Mouse (Mus musculus): ENCODE results near the gene Eif2b5. TPM values are rescaled to one million over a fixed set of nuclear protein-coding genes. Genes with fewer than 3 reads are reported as not detected.

Gene Eif2b5
- polyA plus RNA-seq, 1 experiment = 36.2 TPM

DNA sequence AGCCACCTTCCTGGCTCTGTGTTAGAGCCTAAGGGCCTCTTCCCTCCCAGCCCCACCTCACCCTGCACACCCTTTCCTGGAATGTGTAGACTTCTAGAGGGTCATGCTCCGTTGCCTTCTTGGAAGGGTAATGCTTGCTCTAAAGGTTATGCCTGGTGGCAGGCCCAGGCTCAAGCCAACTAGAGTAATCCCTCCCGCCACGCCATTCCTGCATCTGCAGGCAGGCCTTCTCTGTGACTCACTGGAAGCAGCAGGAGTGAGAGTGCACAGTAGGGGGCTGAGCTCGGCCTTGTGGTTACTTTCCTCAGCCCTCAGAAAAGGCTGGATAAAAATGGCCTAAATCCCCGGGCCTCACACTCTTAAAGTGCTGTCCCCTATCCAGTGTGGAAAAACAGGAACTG, 38.5 kb downstream of the Eif2b5 start:
- DNase-seq (ENCODE audit: low read depth) = no peak

DNA sequence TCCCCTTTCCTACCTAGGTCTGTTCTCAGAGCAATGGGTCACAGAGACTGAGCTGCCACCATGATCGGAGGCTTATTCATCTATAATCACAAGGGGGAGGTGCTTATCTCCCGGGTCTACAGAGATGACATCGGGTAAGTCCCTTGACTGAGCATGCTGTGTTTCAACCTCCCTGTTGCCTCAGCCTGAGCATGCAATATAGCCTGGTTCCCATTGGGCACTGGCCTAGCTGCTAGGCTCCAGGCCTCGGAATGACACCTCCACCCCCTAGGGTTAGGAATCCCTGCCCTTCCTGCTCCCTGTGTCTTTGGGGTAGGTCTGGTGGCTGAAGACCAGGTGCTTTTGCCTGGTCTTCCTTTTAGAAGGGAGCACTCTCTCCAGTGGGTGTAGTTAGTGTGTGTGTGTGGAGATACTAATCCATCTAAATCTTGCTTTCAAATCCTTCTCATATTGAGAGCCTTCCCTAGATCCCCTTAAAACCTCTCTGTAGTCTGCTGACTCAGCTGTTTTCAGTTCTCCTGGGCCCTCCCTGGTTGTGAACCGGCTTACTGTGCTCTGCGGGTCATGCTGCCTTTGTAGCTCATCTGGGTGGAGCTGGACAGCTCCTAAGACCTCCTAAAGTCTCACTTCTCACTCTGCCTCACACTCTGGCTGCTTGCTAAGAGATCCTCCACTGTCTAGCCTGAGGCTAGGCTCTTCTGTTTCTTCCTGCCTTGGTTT, 39.1 kb downstream of the Eif2b5 start:
- no peak for DNase-seq (ENCODE audit: low read depth)

DNA sequence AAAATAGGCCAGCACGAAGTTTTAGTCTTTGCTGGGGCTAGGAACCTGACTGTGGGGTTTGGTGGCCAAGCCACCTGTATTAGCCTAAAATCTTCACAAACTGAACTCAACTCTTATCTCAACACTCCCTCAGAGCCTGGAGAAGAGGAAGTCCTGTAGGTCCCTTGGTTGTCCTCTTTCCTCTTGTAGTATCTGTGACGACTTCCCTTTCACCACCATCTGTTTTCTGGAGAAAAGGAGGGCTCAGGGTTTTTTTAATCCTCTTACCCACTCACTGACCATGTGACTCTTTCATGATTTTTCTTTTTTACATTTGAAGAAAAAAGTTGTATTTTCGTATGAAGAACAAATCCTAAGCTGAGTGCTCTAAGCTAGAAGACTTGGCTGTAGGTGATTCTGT, 41.0 kb downstream of the Eif2b5 start:
- DNase-seq (ENCODE audit: low read depth) = no peak

DNA sequence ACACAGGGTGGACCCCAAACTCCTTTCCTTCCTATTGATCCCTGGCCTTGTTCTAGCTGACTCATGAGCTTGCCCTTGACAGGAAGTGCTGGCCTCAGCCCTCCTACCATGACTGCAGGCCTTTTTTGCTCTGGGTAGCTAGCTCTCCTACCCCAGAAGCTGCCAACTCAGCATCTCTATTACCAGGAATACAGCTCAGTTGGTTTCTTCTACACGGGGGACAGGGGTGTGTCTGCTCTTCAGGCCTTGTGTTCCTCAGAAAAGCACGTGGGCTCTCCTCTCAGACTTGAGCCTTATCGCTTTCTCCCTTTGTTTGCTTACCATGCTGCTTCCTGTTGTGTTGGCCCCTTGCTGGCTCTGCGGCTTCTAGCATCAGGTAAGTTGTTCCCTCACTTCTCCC, 41.8 kb downstream of the Eif2b5 start:
- no peak for DNase-seq (ENCODE audit: low read depth)

DNA sequence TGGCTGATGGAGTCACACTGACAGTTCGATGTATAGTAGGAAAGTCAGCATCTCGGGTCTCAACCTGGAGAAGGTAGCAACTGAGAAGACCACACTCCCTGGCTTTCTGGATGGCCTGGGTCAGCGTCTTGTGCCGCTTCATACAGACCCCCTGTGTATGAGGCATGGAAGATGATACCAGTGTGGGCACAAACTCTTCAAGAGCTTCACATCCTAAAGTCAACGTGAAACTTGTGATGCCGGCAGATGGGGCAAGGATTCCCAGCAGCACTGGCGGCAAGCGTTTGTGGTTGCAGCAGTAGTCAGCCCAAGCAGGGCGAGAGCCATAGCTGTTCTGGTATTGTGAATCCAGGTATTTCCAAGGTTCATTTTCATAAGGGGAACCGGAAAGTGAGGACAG, 47.1 kb downstream of the Eif2b5 start:
- no peak for DNase-seq (ENCODE audit: low read depth)

DNA sequence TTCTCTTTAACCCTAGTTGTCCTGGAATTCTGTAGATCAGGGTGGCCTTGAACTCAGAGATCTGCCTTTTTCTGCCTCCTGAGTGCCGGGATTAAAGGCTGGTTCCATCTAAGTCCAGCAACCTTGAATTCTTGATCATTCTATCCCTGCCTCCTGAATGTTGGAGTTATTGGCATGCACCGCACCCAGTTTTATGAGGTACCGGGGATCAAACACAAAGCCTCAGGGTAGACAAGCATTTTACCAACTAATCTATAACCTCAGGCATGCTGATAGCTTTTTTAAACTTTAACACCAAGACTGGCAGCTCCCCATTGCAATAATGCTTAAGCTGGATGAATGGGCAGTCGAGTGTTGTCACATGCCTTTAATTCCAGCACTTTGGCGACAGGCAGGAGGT, 48.8 kb downstream of the Eif2b5 start:
- no peak for DNase-seq (ENCODE audit: low read depth)

DNA sequence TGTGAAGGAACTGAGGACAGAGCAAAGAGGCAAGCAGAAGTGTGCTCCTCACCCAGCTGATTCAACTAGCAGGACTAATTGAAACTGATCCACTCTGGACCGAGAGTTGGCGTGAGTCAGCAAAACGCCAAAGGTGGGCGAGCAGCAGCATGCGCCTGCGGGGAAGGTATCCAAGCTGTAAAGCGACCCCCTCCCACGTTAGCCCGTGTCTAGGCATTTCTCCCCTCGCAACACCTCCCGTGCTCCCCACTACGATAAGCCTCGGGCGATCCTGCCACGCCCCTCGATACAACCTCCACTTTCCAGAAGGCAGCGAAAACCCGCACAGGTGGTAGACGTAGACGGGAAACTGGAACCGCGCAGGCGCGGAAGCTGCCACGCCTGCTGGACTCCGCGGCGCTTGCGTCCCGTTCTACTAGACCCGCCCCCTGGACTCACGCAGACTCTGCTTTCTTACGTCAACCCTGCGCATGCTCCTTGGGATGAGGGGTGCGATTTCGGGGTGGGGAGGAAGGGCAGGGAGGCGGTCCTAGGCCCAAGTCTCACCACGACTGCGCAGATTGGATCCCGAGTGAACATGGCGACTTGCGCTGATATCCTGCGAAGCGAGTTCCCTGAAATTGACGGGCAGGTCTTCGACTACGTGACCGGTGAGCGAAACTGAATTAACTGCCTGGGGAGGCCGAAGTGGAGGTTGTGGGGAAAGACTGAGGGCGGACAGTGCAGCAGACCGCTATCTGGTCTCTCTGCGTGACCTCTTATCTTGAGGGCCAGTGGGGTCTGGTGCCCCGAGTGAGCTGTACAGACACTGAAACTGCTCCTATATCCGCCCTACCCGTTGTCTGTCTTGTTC, 49.7 kb downstream of the Eif2b5 start, which contains the start of gene Abcf3:
Gene Abcf3 (plus strand): TSS at position 482 of the 853 bp plus-strand sequence.
- peak; percentile 91 for DNase-seq (ENCODE audit: low read depth)

DNA sequence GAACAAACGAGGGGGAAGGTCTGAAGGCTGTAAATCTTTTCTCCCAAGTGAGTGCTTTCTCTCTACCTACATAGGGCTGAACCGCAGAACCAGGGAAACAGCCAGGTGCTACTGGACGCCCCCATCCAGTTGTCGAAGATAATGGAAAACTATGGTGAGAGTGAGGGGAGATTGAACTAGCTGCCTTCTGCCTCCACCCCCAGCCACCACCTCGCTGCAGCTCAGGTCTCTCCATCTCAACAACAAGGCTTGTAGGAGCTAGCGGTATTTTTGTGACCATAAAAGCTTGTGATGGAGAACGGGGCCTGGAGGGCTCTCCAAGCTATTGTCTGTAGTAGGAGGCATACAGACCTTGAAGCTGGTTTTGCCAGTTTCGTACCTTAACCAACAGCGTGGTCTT, 50.5 kb downstream of the Eif2b5 start:
- DNase-seq (ENCODE audit: low read depth) = no peak

DNA sequence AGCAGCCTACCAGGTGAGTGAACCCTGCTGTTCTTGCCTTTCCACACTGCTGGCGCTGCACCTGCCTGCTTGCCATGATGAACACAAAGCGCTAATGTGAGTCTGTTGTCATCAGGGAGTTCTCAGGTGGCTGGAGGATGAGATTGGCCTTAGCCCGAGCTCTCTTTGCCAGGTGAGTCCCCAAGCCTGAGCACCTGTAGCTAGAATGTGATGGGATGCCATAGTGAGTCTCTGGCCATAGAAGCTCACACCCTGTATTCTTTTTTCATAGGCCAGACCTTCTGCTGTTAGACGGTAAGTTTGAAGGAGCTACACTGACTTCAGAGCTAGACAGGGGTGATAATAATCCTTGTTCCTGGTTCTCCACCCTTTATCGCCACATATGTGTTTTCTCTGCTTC, 53.1 kb downstream of the Eif2b5 start:
- no peak for DNase-seq (ENCODE audit: low read depth)

DNA sequence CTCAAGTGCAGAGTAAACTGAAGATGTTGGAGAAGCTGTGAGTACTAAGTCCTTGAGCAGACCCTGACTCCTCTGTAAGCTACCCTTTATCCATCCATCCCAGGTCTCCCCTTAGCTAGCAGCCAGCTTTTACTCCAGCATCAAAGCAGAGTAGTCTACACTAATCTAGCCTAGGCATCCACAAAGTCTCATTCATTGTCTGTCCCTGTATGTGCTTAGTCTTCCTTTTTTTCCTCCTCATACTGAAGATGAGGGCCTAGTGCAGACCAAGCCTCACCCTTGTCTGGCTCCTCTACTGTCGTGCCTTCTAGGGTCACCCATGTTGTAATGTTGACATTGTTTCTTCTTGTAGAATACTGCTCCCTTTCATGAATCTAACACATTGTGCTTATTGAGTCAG, 54.0 kb downstream of the Eif2b5 start:
- DNase-seq (ENCODE audit: low read depth) = no peak

DNA sequence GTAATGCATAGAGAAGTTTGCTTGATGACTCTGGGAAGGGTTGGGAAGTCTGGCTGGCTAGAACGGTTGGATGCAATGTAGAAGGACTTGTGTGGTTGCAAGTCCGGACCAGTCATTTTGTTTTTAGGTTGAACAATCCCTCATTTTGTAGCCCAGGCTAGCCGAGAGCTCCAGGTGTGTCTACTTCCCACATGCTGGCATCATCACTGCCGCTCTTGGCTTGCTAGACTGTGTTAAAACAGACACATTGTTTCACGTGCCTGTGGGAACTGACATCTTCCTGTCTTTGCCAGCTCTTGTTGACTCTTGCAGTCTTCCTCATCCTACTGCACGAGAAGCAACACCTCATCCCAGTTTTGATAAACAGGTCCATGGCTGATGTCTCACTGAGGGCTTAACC, 56.4 kb downstream of the Eif2b5 start:
- no peak for DNase-seq (ENCODE audit: low read depth)

DNA sequence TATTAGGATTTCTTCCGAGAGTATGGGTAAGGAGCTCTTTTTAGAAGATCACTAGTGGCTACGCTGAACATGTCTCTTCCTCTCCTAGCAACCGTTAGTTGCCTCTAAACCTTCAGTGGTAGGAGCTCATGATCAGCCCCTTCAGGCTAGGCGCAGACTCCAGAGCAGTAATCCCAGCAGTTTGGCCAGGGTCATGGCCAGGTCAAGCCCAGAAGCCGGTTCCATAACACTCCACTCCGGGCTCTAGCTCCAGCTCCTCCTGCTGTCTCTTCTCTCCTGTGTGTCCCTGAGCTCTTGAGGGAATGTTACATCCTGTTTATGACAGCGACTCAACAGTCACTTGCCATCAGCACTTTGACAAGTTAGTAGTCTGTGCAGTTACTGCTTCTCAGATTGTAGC, 58.8 kb downstream of the Eif2b5 start:
- no peak for DNase-seq (ENCODE audit: low read depth)

Other genes starting within 250 kb of the Eif2b5 start
- 35.3 and 42.1 TPM in 2 replicates for gene Parl, start 196.4 kb upstream of the Eif2b5 start, polyA plus RNA-seq (2012; rRNA removed)
- 1.1 and 1.6 TPM in 2 replicates for gene Cyp2ab1, start 173.4 kb upstream of the Eif2b5 start, polyA plus RNA-seq (2012; rRNA removed)
- gene Abcc5, start 72.4 kb upstream of the Eif2b5 start, polyA plus RNA-seq (2012; rRNA removed) = 79.5 and 90.2 TPM in 2 replicates
- gene Dvl3, start 18.2 kb downstream of the Eif2b5 start, polyA plus RNA-seq (2012; rRNA removed) = 23.2 and 39.0 TPM in 2 replicates
- 328 and 405 TPM in 2 replicates for gene Ap2m1, start 36.7 kb downstream of the Eif2b5 start, polyA plus RNA-seq (2012; rRNA removed)
- 52.0 and 59.4 TPM in 2 replicates for gene Abcf3, start 49.8 kb downstream of the Eif2b5 start, polyA plus RNA-seq (2012; rRNA removed)
- gene Vwa5b2, start 90.7 kb downstream of the Eif2b5 start, polyA plus RNA-seq (2012; rRNA removed) = 0.36 and 0.88 TPM in 2 replicates
- 9.4 and 16.3 TPM in 2 replicates for gene Eef1akmt4, start 112.8 kb downstream of the Eif2b5 start, polyA plus RNA-seq (2012; rRNA removed)
- gene Gm49333, start 112.8 kb downstream of the Eif2b5 start, polyA plus RNA-seq (2012; rRNA removed) = 0.05 TPM in 1 of 2 replicates, not detected in the other
- gene Alg3, start 112.9 kb downstream of the Eif2b5 start, polyA plus RNA-seq (2012; rRNA removed) = 19.7 and 22.4 TPM in 2 replicates
- gene Camk2n2, start 122.5 kb downstream of the Eif2b5 start, polyA plus RNA-seq (2012; rRNA removed) = 2.9 and 3.6 TPM in 2 replicates
- gene Ece2, start 131.0 kb downstream of the Eif2b5 start, polyA plus RNA-seq (2012; rRNA removed) = 0.18 and 0.32 TPM in 2 replicates
- 110 and 118 TPM in 2 replicates for gene Psmd2, start 152.8 kb downstream of the Eif2b5 start, polyA plus RNA-seq (2012; rRNA removed)
- gene Eif4g1, start 169.5 kb downstream of the Eif2b5 start, polyA plus RNA-seq (2012; rRNA removed) = 338 and 402 TPM in 2 replicates
- gene Fam131a, start 194.4 kb downstream of the Eif2b5 start, polyA plus RNA-seq (2012; rRNA removed) = 11.8 and 12.7 TPM in 2 replicates
- gene Polr2h, start 218.8 kb downstream of the Eif2b5 start, polyA plus RNA-seq (2012; rRNA removed) = 19.2 and 21.3 TPM in 2 replicates
- gene Clcn2, start 218.9 kb downstream of the Eif2b5 start, polyA plus RNA-seq (2012; rRNA removed) = 17.3 and 19.3 TPM in 2 replicates
- gene Chrd, start 234.3 kb downstream of the Eif2b5 start, polyA plus RNA-seq (2012; rRNA removed) = 19.8 and 20.2 TPM in 2 replicates
- 4.1 and 4.2 TPM in 2 replicates for gene Thpo, start 235.7 kb downstream of the Eif2b5 start, polyA plus RNA-seq (2012; rRNA removed)